Mouse (Mus musculus) megakaryocyte, adult 5-6 weeks (primary cell): ENCODE data around the gene Sec14l2. TPM values are rescaled to one million over a fixed set of nuclear protein-coding genes. Genes with fewer than 3 reads are reported as not detected.

Experiments
- ATAC-seq: 2 replicates; pipeline ENCODE4 v1.8.0; 2016; ENCODE audit warnings: mild to moderate bottlenecking, inconsistent platforms; ENCODE audit not compliant: poor library complexity, severe bottlenecking
- total RNA-seq, 2 experiments: library from RNA; stranded (forward) in 1 of 2; stranded (reverse) in 1 of 2; fragments of 153-499, 151-499 nt in 1 of 2; fragments of 221-1000, 200-1000 nt in 1 of 2; gene quantifications; 2 replicates each; pipeline versions ENCODE4 v1.2.3 to v1.2.4; 2015 to 2017

Gene Sec14l2
- total RNA-seq (2015) (0.27 and 0.82 TPM in 2 replicates), total RNA-seq (2017) (0.81 and 3.9 TPM in 2 replicates)

- ATAC-seq, result peak; percentile 82
These were observed at the start of gene Sec14l2 for GRCm38 (mm10) chr11:4122742-4123579. Gene Sec14l2, minus strand, starts transcription at chr11:4123415.

- no peak for ATAC-seq
These were observed 43.4 kb upstream of the Sec14l2 start for GRCm38 (mm10) chr11:4166467-4167090.

- ATAC-seq, result no peak
These were observed 41.5 kb upstream of the Sec14l2 start for GRCm38 (mm10) chr11:4164701-4165100.

GRCm38 (mm10) chr11:4160758-4161480 lies 37.7 kb upstream of the Sec14l2 start:
- no peak for ATAC-seq

- peak; percentile 100 for ATAC-seq
These were observed 36.8 kb upstream of the Sec14l2 start, which contains the start of the genes Ccdc157 and Sf3a1 for GRCm38 (mm10) chr11:4159808-4160708. Gene Ccdc157, minus strand, starts transcription at chr11:4160293. Gene Sf3a1, plus strand, starts transcription at chr11:4160350.

GRCm38 (mm10) chr11:4158676-4159075 lies 35.5 kb upstream of the Sec14l2 start:
- ATAC-seq, result no peak

- no peak for ATAC-seq
These were observed 32.4 kb upstream of the Sec14l2 start for GRCm38 (mm10) chr11:4155641-4156040.

GRCm38 (mm10) chr11:4153694-4154093 lies 30.5 kb upstream of the Sec14l2 start:
- ATAC-seq, result no peak

GRCm38 (mm10) chr11:4149886-4150285 lies 26.7 kb upstream of the Sec14l2 start:
- no peak for ATAC-seq

GRCm38 (mm10) chr11:4148536-4149156 lies 25.4 kb upstream of the Sec14l2 start:
- ATAC-seq, result no peak

GRCm38 (mm10) chr11:4148120-4148519 lies 24.9 kb upstream of the Sec14l2 start:
- ATAC-seq, result no peak

- ATAC-seq, result no peak
These were observed 23.9 kb upstream of the Sec14l2 start for GRCm38 (mm10) chr11:4147098-4147497.

- ATAC-seq, result no peak
These were observed 23.2 kb upstream of the Sec14l2 start for GRCm38 (mm10) chr11:4146381-4146780.

- no peak for ATAC-seq
These were observed 20.3 kb upstream of the Sec14l2 start for GRCm38 (mm10) chr11:4143281-4144062.

- no peak for ATAC-seq
These were observed 19.1 kb upstream of the Sec14l2 start for GRCm38 (mm10) chr11:4142352-4142751.

- ATAC-seq, result no peak
These were observed 18.3 kb upstream of the Sec14l2 start for GRCm38 (mm10) chr11:4141505-4141904.

GRCm38 (mm10) chr11:4138964-4139363 lies 15.7 kb upstream of the Sec14l2 start:
- no peak for ATAC-seq

GRCm38 (mm10) chr11:4134986-4135935 lies 12.0 kb upstream of the Sec14l2 start, which contains the start of gene Rnf215:
Gene Rnf215, plus strand, starts transcription at chr11:4135202.
- peak; percentile 93 for ATAC-seq
